In the genomic region with DNA sequence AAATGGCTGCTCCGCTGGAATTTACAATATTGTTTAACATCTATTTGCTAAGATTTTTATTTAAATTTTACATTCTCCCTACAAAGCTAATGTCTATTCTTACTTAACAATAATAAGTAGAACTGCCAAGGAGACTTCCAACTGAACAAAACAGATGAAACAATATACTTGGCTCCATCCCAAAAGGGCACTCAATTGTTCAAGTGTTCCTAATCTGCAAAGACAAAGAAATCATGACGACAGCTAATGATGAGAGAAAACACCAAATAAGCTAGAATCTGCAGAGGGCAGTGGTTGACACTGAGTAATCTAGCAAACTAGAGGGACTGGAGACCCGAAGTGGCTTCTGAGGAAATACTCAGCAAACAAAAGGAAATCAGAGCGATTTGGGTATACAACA, we compare ENCODE assay signal across 29 mouse cellular contexts.
DNase-seq lines count a peak whose midpoint lies in the region; ATAC-seq and TF ChIP-seq lines count a peak whose summit lies in the region.
"Had no signal": no experiment of that assay in that cellular context is flagged by ENCODE, and none has a peak within 500 bp of the region (broad histone marks: within the 10 kb centered on the region; RNA-seq: fewer than 3 reads in every experiment).

No protein-coding gene starts in this region.

- H3K9me3 ChIP-seq in forebrain, embryonic 14.5 days (replicated peaks; ENCODE audit: control insufficient read depth, low read length), result no peaks in the 10 kb centered on the region
- H3K9me3 ChIP-seq in forebrain, embryonic 11.5 days (ENCODE audit: control insufficient read depth, low read length), result no peaks in the 10 kb centered on the region
- 0 out of 2 replicates have a peak, but pooled peaks cover 2% of the 10 kb centered on the region for H3K9me3 ChIP-seq in hindbrain, postnatal 0 days (ENCODE audit: low read length)
- no peaks in the 10 kb centered on the region for H3K9me3 ChIP-seq in hindbrain, embryonic 12.5 days (replicated peaks)
- H3K9me3 ChIP-seq in ES-Bruce4 (replicated peaks; ENCODE audit: control insufficient read depth, insufficient read depth, low read length, poor library complexity, severe bottlenecking), result peaks cover 4% of the 10 kb centered on the region
- H3K9me3 ChIP-seq: embryonic facial prominence, embryonic 12.5 days; heart, embryonic 15.5 days; limb, embryonic 10.5 days; limb, embryonic 15.5 days; liver, embryonic 13.5 days; lung, embryonic 15.5 days; neural tube, embryonic 13.5 days; stomach, embryonic 15.5 days had no signal

- H3K27me3 ChIP-seq in forebrain, embryonic 14.5 days (replicated peaks; ENCODE audit: control insufficient read depth, insufficient read depth, low read length), result no peaks in the 10 kb centered on the region
- no peaks in the 10 kb centered on the region for H3K27me3 ChIP-seq in forebrain, embryonic 11.5 days (ENCODE audit: control insufficient read depth, insufficient read depth, low read length)
- H3K27me3 ChIP-seq in hindbrain, postnatal 0 days (ENCODE audit: insufficient read depth, low read length), result no peaks in the 10 kb centered on the region
- H3K27me3 ChIP-seq in hindbrain, embryonic 12.5 days, result peaks cover 6% of the 10 kb centered on the region
- no peaks in the 10 kb centered on the region for H3K27me3 ChIP-seq in ES-Bruce4 (ENCODE audit: control insufficient read depth, insufficient read depth, low read length, poor library complexity, severe bottlenecking)
- H3K27me3 ChIP-seq: embryonic facial prominence, embryonic 12.5 days; heart, embryonic 15.5 days; limb, embryonic 15.5 days; liver, embryonic 13.5 days; lung, embryonic 15.5 days; stomach, embryonic 15.5 days had no signal

- TF ChIP-seq EP300 in ES-Bruce4 (IDR thresholded peaks at IDR 0.05; ENCODE audit: insufficient read depth, low read depth, low read length), result no peak

- H3K4me3 ChIP-seq in forebrain, embryonic 14.5 days (ENCODE audit: low read depth, low read length), result no peak overlapping the region
- no peak overlapping the region for H3K4me3 ChIP-seq in forebrain, embryonic 11.5 days (ENCODE audit: low read depth, low read length)
- no peak overlapping the region for H3K4me3 ChIP-seq in hindbrain, postnatal 0 days (ENCODE audit: low read length)
- H3K4me3 ChIP-seq in hindbrain, embryonic 12.5 days, result no peak overlapping the region
- no peak overlapping the region for H3K4me3 ChIP-seq in ES-Bruce4 (ENCODE audit: low read depth, low read length)
- H3K4me3 ChIP-seq: embryonic facial prominence, embryonic 12.5 days; heart, embryonic 15.5 days; hindbrain, embryonic 13.5 days; limb, embryonic 10.5 days; limb, embryonic 15.5 days; liver, embryonic 13.5 days; lung, embryonic 15.5 days; neural tube, embryonic 13.5 days; stomach, embryonic 15.5 days had no signal

- TF ChIP-seq CTCF in hindbrain, postnatal 0 days (IDR thresholded peaks at IDR 0.05; ENCODE audit: low read depth), result no peak
- TF ChIP-seq CTCF in ES-Bruce4 (IDR thresholded peaks at IDR 0.05; ENCODE audit: low read depth, low read length), result no peak
- no peak for TF ChIP-seq CTCF in brain, embryonic 14.5 days (IDR thresholded peaks at IDR 0.05; ENCODE audit: borderline replicate concordance, extremely low read depth, insufficient read depth, insufficient read length)

- peak; percentile 52 for DNase-seq in forebrain, embryonic 14.5 days (ENCODE audit: low spot score)
- DNase-seq in forebrain, embryonic 11.5 days (ENCODE audit: low spot score), result no peak
- DNase-seq in hindbrain, postnatal 0 days (ENCODE audit: low spot score), result peak; percentile 59
- DNase-seq in brain, embryonic 14.5 days (ENCODE audit: low read depth), result peak; percentile 55
- DNase-seq in embryo, embryonic 11 days, result no peak
- DNase-seq: adrenal gland, postnatal 10 days; cerebellum, adult 11 months; cerebellum, adult 9-10 months; cerebellum, postnatal 36 days; gastrocnemius, postnatal 10 days; kidney, adult 11 months; kidney, postnatal 14 days; layer of hippocampus, adult 9-11 months; liver, embryonic 13.5 days; lung, postnatal 36 days; right cerebral cortex, postnatal 25 days; thymus, postnatal 25 days had no signal

- no peaks in the 10 kb centered on the region for H3K36me3 ChIP-seq in forebrain, embryonic 14.5 days (ENCODE audit: control insufficient read depth, insufficient read depth, low read length)
- H3K36me3 ChIP-seq in forebrain, embryonic 11.5 days (ENCODE audit: control insufficient read depth, insufficient read depth, low read length), result no peaks in the 10 kb centered on the region
- H3K36me3 ChIP-seq in hindbrain, postnatal 0 days (ENCODE audit: insufficient read depth, low read length), result no peaks in the 10 kb centered on the region
- H3K36me3 ChIP-seq in hindbrain, embryonic 12.5 days, result no peaks in the 10 kb centered on the region
- H3K36me3 ChIP-seq in ES-Bruce4 (ENCODE audit: control insufficient read depth, insufficient read depth, low read length, poor library complexity, severe bottlenecking), result no peaks in the 10 kb centered on the region
- H3K36me3 ChIP-seq: embryonic facial prominence, embryonic 12.5 days; heart, embryonic 15.5 days; hindbrain, embryonic 13.5 days; limb, embryonic 10.5 days; limb, embryonic 15.5 days; liver, embryonic 13.5 days; lung, embryonic 15.5 days; neural tube, embryonic 13.5 days; stomach, embryonic 15.5 days had no signal

- WGBS in forebrain, embryonic 14.5 days, result 49% methylated on average over 4 of the region's 4 CpGs
- 74% methylated on average over 4 of the region's 4 CpGs for WGBS in forebrain, embryonic 11.5 days
- WGBS in hindbrain, postnatal 0 days, result 57% methylated on average over 4 of the region's 4 CpGs
- 76% methylated on average over 4 of the region's 4 CpGs for WGBS in hindbrain, embryonic 12.5 days

- no peak for TF ChIP-seq POLR2A in ES-Bruce4 (IDR thresholded peaks at IDR 0.05; ENCODE audit: insufficient read depth, low read length)
- TF ChIP-seq POLR2A in brain, embryonic 14.5 days (IDR thresholded peaks at IDR 0.05; ENCODE audit: borderline replicate concordance, extremely low read depth, insufficient read depth, insufficient read length, poor library complexity, severe bottlenecking), result no peak

- no peak overlapping the region for H3K27ac ChIP-seq in forebrain, embryonic 14.5 days (ENCODE audit: low read depth, low read length)
- no peak overlapping the region for H3K27ac ChIP-seq in forebrain, embryonic 11.5 days (ENCODE audit: low read depth, low read length)
- H3K27ac ChIP-seq in hindbrain, postnatal 0 days, result no peak overlapping the region
- no peak overlapping the region for H3K27ac ChIP-seq in hindbrain, embryonic 12.5 days
- peak overlapping the region; percentile 84 for H3K27ac ChIP-seq in ES-Bruce4 (ENCODE audit: insufficient read depth, low read length)
- H3K27ac ChIP-seq: embryonic facial prominence, embryonic 12.5 days; heart, embryonic 15.5 days; hindbrain, embryonic 13.5 days; limb, embryonic 10.5 days; limb, embryonic 15.5 days; liver, embryonic 13.5 days; lung, embryonic 15.5 days; neural tube, embryonic 13.5 days; stomach, embryonic 15.5 days had no signal

- H3K4me1 ChIP-seq in forebrain, embryonic 14.5 days (ENCODE audit: control insufficient read depth, insufficient read depth, low read length), result peaks cover 4% of the 10 kb centered on the region; the same call in 1 of the 2 replicates
- no peaks in the 10 kb centered on the region for H3K4me1 ChIP-seq in forebrain, embryonic 11.5 days (replicated peaks; ENCODE audit: control insufficient read depth, insufficient read depth, low read length)
- H3K4me1 ChIP-seq in hindbrain, postnatal 0 days (ENCODE audit: insufficient read depth, low read length), result no peaks in the 10 kb centered on the region
- H3K4me1 ChIP-seq in hindbrain, embryonic 12.5 days, result peaks cover 5% of the 10 kb centered on the region; the same call in 1 of the 2 replicates
- H3K4me1 ChIP-seq in ES-Bruce4 (ENCODE audit: control insufficient read depth, insufficient read depth, low read length), result peaks cover 14% of the 10 kb centered on the region
- H3K4me1 ChIP-seq: heart, embryonic 15.5 days; limb, embryonic 15.5 days; liver, embryonic 13.5 days; lung, embryonic 15.5 days; neural tube, embryonic 13.5 days; stomach, embryonic 15.5 days had no signal

- no peak overlapping the region for H3K4me2 ChIP-seq in forebrain, embryonic 14.5 days (ENCODE audit: low read length)
- H3K4me2 ChIP-seq in forebrain, embryonic 11.5 days (ENCODE audit: low read depth, low read length, severe bottlenecking), result no peak overlapping the region
- no peak overlapping the region for H3K4me2 ChIP-seq in hindbrain, postnatal 0 days (ENCODE audit: low read depth, low read length)
- no peak overlapping the region for H3K4me2 ChIP-seq in hindbrain, embryonic 12.5 days (replicated peaks)
- H3K4me2 ChIP-seq: embryonic facial prominence, embryonic 12.5 days; heart, embryonic 15.5 days; hindbrain, embryonic 13.5 days; limb, embryonic 15.5 days; liver, embryonic 13.5 days; lung, embryonic 15.5 days; midbrain, embryonic 11.5 days; neural tube, embryonic 13.5 days; stomach, embryonic 15.5 days had no signal

- ATAC-seq in forebrain, embryonic 14.5 days, result no peak
- no peak for ATAC-seq in forebrain, embryonic 11.5 days (replicated peaks; ENCODE audit: low FRiP score)
- no peak for ATAC-seq in hindbrain, postnatal 0 days
- ATAC-seq in hindbrain, embryonic 12.5 days (ENCODE audit: low FRiP score), result no peak
- ATAC-seq: inflammation-experienced regulatory T-cells, adult 6 months had no signal

- H3K9ac ChIP-seq in forebrain, embryonic 14.5 days (ENCODE audit: low read length), result no peak overlapping the region
- H3K9ac ChIP-seq in forebrain, embryonic 11.5 days (ENCODE audit: low read length), result no peak overlapping the region
- no peak overlapping the region for H3K9ac ChIP-seq in hindbrain, postnatal 0 days (replicated peaks; ENCODE audit: low read length)
- no peak overlapping the region for H3K9ac ChIP-seq in hindbrain, embryonic 12.5 days
- H3K9ac ChIP-seq in ES-Bruce4 (ENCODE audit: low read depth, poor library complexity, severe bottlenecking), result 0 out of 2 replicates have a peak overlapping the region, but pooled peaks have one; percentile 20
- H3K9ac ChIP-seq: embryonic facial prominence, embryonic 12.5 days; heart, embryonic 15.5 days; hindbrain, embryonic 13.5 days; limb, embryonic 15.5 days; liver, embryonic 13.5 days; lung, embryonic 15.5 days; neural tube, embryonic 13.5 days; stomach, embryonic 15.5 days had no signal

Comparison
In these comparisons a context has a peak if more than half of its experiments do, and no peak if none do; other contexts are left out.
1. DNase-seq: peak in forebrain, embryonic 14.5 days (single experiment), hindbrain, postnatal 0 days (single experiment) and brain, embryonic 14.5 days (single experiment); none in forebrain, embryonic 11.5 days (single experiment) and embryo, embryonic 11 days (single experiment).